Mouse (Mus musculus) macrophage (primary cell): ENCODE data around the gene Accs. TPM values are rescaled to one million over a fixed set of nuclear protein-coding genes. Genes with fewer than 3 reads are reported as not detected.

Source experiments
- H3K27ac ChIP-seq: fragments of 350-480 bp; formaldehyde crosslinking; 2 replicates; pipeline ENCODE4 v1.9.0; 2021
- H3K36me3 ChIP-seq: fragments of 350-480 bp; formaldehyde crosslinking; 2 replicates; pipeline ENCODE4 v1.9.0; 2021; ENCODE audit errors: inconsistent target
- H3K4me3 ChIP-seq: fragments of 350-480 bp; formaldehyde crosslinking; 2 replicates; pipeline ENCODE4 v1.9.0; 2021; ENCODE audit errors: inconsistent target
- H3K79me2 ChIP-seq: fragments of 350-480 bp; formaldehyde crosslinking; 2 replicates; pipeline ENCODE4 v1.9.0; 2021; ENCODE audit errors: inconsistent target
- WGBS: methylation state at CpG from one replicate; pipeline ENCODE4 v1.1.7; 2026; ENCODE audit warnings: inconsistent platforms; ENCODE audit not compliant: missing documents; 5-methylcytosine and 5-hydroxymethylcytosine counted together
- polyA plus RNA-seq: library from polyadenylated mRNA; stranded (reverse); fragments of 250-400 nt; gene quantifications from 3 replicates; pipeline ENCODE4 v1.2.4, GENCODE M21; 2018; ENCODE audit warnings: inconsistent platforms

The Accs gene
- polyA plus RNA-seq, 1 experiment from 2014 or later, result 11.4 TPM

- Histone ChIP-seq H3K36me3 (peaks cover 48% of the 10 kb centered on the region), H3K4me3 (no peak overlapping the region), H3K27ac (no peak overlapping the region), H3K79me2 (no peaks in the 10 kb centered on the region)
- 57% methylated on average over 13 of the region's 13 CpGs for WGBS
Observed at GRCm38 (mm10) chr2:93791516-93792499, 57.9 kb downstream of the Accs start.

DNA sequence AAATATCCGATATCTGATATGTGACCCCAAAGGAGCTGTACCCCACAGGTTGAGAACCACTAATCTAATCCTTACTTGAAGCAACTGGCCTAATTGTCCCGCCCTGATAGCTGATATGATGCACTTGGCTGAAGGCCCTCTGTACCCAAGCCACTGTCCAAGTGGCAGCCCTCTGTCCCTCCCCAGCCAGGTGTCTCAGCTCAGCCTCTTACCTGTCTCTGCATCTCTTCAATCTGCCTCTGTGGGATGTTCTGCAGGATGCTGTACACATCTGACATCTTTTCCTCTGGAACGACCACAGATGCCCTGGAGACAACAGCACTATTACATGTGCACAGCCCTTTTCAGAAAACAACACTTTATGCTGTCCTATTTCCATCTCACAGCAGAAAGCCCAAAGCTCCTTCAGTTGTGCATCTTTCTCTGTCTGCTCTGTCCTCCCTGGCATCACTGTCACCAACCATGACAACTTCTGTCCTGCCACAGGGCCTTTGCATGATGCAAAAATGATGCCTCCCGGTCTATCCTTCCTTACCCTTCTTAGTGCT lies 58.9 kb downstream of the Accs start:
- H3K27ac ChIP-seq, result no peak overlapping the region
- H3K79me2 ChIP-seq, result no peaks in the 10 kb centered on the region
- peaks cover 39% of the 10 kb centered on the region for H3K36me3 ChIP-seq
- WGBS, result 90% methylated on average over 4 of the region's 4 CpGs
- no peak overlapping the region for H3K4me3 ChIP-seq

- 100% methylated on average over 5 of the region's 5 CpGs for WGBS
- Histone ChIP-seq H3K4me3 (no peak overlapping the region), H3K79me2 (no peaks in the 10 kb centered on the region), H3K36me3 (peaks cover 22% of the 10 kb centered on the region; the same call in 1 of the 2 replicates), H3K27ac (no peak overlapping the region)
Observed at GRCm38 (mm10) chr2:93788557-93788956, 61.2 kb downstream of the Accs start.

DNA sequence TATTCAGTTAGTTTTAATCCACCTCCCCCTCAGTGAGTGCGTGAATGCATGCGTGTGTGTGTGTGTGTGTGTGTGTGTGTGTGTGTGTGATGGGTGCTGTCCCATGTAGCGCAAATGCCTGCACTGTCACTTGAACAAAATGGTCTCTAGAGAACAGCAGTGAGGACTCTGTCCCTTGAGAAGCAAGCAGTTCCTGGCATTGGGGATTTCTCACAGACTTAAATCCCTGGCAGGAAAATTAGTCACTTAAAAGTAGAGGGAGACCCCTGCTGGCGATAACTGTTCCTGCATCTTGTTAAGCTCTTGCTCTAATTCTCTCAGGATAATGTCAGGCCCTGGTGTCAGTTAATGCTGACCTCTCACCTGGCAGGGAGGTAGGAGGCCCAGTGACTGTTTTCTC lies 63.6 kb downstream of the Accs start:
- Histone ChIP-seq H3K79me2 (no peaks in the 10 kb centered on the region), H3K27ac (no peak overlapping the region), H3K36me3 (peaks cover 18% of the 10 kb centered on the region; the same call in 1 of the 2 replicates), H3K4me3 (no peak overlapping the region)
- WGBS, result 44% methylated on average over 2 of the region's 4 CpGs

GRCm38 (mm10) chr2:93785432-93785798 lies 64.3 kb downstream of the Accs start:
- no peak overlapping the region for H3K27ac ChIP-seq
- H3K4me3 ChIP-seq, result no peak overlapping the region
- WGBS, result 95% methylated on average over 2 of the region's 2 CpGs
- H3K36me3 ChIP-seq, result peaks cover 12% of the 10 kb centered on the region; the same call in 1 of the 2 replicates
- no peaks in the 10 kb centered on the region for H3K79me2 ChIP-seq

GRCm38 (mm10) chr2:93784721-93785431 lies 64.9 kb downstream of the Accs start:
- Histone ChIP-seq H3K27ac (no peak overlapping the region), H3K4me3 (no peak overlapping the region), H3K79me2 (no peaks in the 10 kb centered on the region), H3K36me3 (peaks cover 9% of the 10 kb centered on the region; the same call in 1 of the 2 replicates)
- 89% methylated on average over 12 of the region's 12 CpGs for WGBS

- WGBS, result 90% methylated on average over 9 of the region's 9 CpGs
- Histone ChIP-seq H3K36me3 (peaks cover 9% of the 10 kb centered on the region; the same call in 1 of the 2 replicates), H3K4me3 (no peak overlapping the region), H3K27ac (no peak overlapping the region), H3K79me2 (no peaks in the 10 kb centered on the region)
Observed at GRCm38 (mm10) chr2:93783926-93784539, 65.7 kb downstream of the Accs start.

Other genes with a start within 250 kb of the Accs start
- gene Alx4, start 207.6 kb downstream of the Accs start, polyA plus RNA-seq, result not detected in 3 replicates
- 38.5 to 45.6 TPM (median 39.1 TPM) in 3 replicates for gene Ext2, start 27.4 kb downstream of the Accs start, polyA plus RNA-seq
- not detected in 3 replicates for gene Accsl, start 19.2 kb upstream of the Accs start, polyA plus RNA-seq
- 0.25 TPM in 1 of 3 replicates, not detected in the others for gene Gm13889, start 107.3 kb upstream of the Accs start, polyA plus RNA-seq
- gene Gm27027, start 146.4 kb upstream of the Accs start, polyA plus RNA-seq, result not detected in 3 replicates
- gene Alkbh3, start 160.9 kb upstream of the Accs start, polyA plus RNA-seq, result 31.9 to 40.7 TPM (median 37.9 TPM) in 3 replicates